Mouse (Mus musculus) spleen, adult 2 months (tissue): ENCODE results near the gene Apba2.

ENCODE experiments used
- CTCF ChIP-seq: fragments of 200-500 bp; IDR thresholded peaks from 2 replicates; pipeline ENCODE4 v1.5.1; 2011; ENCODE audit warnings: mild to moderate bottlenecking, inconsistent platforms; ENCODE audit not compliant: insufficient read depth, insufficient read length, insufficient replicate concordance; ENCODE audit errors: extremely low read depth
- POLR2A ChIP-seq: fragments of 200-500 bp; IDR thresholded peaks from 2 replicates; pipeline ENCODE4 v1.6.1; 2011; ENCODE audit warnings: low read depth, low read length, inconsistent platforms

GRCm38 (mm10) chr7:64451861-64452382 lies 49.6 kb upstream of the Apba2 start:
- no peak for TF ChIP-seq CTCF
- TF ChIP-seq POLR2A, result no peak
